Mouse (Mus musculus): ENCODE data around the gene 1190007I07Rik. TPM values are rescaled to one million over a fixed set of nuclear protein-coding genes. Genes with fewer than 3 reads are reported as not detected.

1190007I07Rik gene
- total RNA-seq (2014; rRNA removed; ENCODE audit: low replicate concordance) (19.7 and 35.0 TPM in 2 replicates), polyA plus RNA-seq (2015; fragmentation: Nextera tagmentation; extraction: Ambion mirVana) (49.9 and 53.1 TPM in 2 replicates)

DNA sequence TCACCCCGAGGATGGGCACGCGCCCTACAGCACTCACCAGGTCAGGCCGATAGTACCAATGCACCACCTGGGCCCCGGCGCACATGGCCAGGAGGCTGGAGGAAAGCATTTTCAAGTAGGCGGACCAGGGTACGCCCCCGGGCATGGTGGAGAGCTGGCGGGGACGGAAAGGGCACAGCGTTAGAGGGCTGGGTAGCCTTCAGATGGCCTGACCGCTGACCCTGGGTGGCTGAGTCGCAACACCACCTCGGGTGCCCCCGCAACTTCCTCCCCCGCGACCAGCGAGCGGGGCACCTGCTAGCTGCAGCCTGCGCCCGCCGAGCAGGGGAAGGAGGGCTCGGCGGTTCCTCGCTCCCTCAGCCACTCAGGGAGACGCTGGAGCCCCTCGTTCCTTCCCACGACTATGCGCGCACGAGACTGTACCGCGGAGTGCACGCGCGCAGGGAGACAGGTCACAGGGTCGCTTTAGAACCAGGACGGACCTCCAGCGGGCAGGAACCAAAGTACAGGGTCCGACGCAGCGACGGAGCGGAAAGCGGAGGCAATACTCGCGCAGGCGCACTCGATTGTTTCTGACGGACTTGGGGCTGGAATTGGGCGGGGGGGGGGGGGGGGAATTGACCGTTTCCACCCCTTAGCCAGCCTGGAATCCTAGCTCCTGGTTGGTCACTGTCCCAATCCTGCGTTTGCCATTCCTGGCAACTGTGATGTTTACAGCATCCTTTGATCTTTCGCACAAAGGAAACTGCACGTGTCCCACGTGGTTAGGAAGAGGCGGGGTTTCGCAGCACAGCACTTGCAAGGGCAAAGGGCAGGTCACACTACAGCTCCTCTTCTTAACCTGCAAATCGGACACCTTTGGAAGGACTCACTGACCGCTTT lies at the start of gene 1190007I07Rik:
Gene 1190007I07Rik (minus strand): TSS at position 558 of the 882 bp plus-strand sequence.
- Histone ChIP-seq H3K9ac (replicated peaks; ENCODE audit: low read depth, low read length) (peak within 1 kb of the TSS; percentile 74), H3K9me3 (replicated peaks; ENCODE audit: control insufficient read depth, low read length) (no peaks in the 10 kb centered on the region), H3K27me3 (ENCODE audit: control insufficient read depth, insufficient read depth, low read length) (no peaks in the 10 kb centered on the region), H3K4me3 (ENCODE audit: low read depth, low read length) (peak within 1 kb of the TSS; percentile 66), H3K36me3 (replicated peaks; ENCODE audit: control insufficient read depth, insufficient read depth, low read length) (no peaks in the 10 kb centered on the region), H3K27ac (ENCODE audit: low read depth) (peak within 1 kb of the TSS; percentile 87), H3K4me2 (ENCODE audit: low read depth, low read length) (peak within 1 kb of the TSS; percentile 70), H3K4me1 (ENCODE audit: control insufficient read depth, insufficient read depth) (no peaks in the 10 kb centered on the region)
- WGBS, result under 1% methylated on average over 59 of the region's 61 CpGs
- TF ChIP-seq EP300 (IDR thresholded peaks at IDR 0.05; ENCODE audit: low read depth), result no peak
- TF ChIP-seq CTCF (IDR thresholded peaks at IDR 0.05; ENCODE audit: low read depth), result no peak
- ATAC-seq (ENCODE audit: insufficient read depth, low read depth) (peak; percentile 92), DNase-seq (ENCODE audit: low spot score) (peak; percentile 90)

DNA sequence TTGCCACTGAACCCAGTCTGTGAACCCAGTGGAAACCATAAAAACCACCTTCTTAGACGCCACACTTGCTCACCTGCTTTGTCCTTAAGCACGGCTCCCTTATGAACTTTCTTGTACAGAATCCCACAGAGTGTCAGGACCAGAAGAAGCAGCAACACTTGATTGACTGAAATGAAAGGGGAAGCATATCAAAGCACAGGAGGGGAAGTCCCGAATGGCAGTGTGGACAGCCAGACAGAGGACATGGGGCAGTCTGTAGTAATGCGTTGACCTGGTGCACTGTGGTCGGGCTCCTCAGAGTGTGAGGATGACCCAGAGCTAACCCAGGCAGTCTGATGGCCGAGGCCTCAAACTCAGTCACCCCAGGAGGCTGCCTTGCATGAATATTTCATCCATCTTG lies 47.2 kb upstream of the 1190007I07Rik start:
- H3K27ac ChIP-seq (ENCODE audit: low read depth), result no peak overlapping the region
- no peak for TF ChIP-seq EP300 (IDR thresholded peaks at IDR 0.05; ENCODE audit: low read depth)
- H3K9me3 ChIP-seq (replicated peaks; ENCODE audit: control insufficient read depth, low read length), result no peaks in the 10 kb centered on the region
- H3K27me3 ChIP-seq (ENCODE audit: control insufficient read depth, insufficient read depth, low read length), result no peaks in the 10 kb centered on the region
- ATAC-seq (ENCODE audit: insufficient read depth, low read depth) (no peak), DNase-seq (ENCODE audit: low spot score) (no peak)
- H3K4me2 ChIP-seq (ENCODE audit: low read depth, low read length), result no peak overlapping the region
- H3K4me3 ChIP-seq (ENCODE audit: low read depth, low read length), result no peak overlapping the region
- peaks cover 5% of the 10 kb centered on the region; the same call in 1 of the 2 replicates for H3K4me1 ChIP-seq (ENCODE audit: control insufficient read depth, insufficient read depth)
- H3K36me3 ChIP-seq (replicated peaks; ENCODE audit: control insufficient read depth, insufficient read depth, low read length), result no peaks in the 10 kb centered on the region
- WGBS, result 67% methylated on average over 6 of the region's 6 CpGs
- H3K9ac ChIP-seq (replicated peaks; ENCODE audit: low read depth, low read length), result no peak overlapping the region

DNA sequence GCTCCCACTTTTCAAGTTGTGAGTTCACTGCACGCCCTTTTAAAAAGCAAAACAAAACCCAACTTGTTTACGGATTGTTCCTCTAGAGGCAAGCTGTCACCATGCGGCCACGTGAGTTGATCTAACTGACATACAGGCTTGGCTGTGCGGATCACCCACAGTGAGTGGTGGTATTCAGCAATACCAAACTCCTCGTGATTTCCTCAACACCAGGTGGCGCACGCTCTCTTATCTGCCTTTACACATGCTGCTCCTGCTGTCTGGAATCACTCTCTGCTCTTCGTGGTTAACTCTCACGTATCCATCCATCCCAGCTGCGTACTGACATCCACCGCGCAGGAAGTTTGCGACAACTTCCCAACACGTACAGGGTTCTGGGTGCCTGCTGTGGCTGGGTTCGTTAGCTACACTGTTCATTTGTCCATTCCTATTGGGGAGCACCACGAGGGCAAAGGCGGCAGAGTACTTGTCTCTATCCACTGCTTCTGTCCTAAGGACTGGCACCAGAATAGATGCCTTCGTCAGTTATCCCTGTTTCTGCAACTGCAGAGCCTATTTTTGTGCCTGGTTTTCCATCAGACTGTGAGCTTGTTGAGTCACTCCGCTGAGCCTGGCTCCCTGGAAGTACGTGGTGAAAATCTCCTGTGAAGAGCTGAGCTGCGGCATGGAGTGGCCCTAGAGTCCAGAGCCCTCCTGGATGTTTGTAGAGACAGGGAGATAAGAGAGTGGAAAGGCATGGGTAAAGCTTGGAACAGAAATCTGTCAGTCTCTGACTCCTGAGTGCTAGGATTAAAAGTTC lies 43.6 kb upstream of the 1190007I07Rik start:
- TF ChIP-seq EP300 (IDR thresholded peaks at IDR 0.05; ENCODE audit: low read depth) (no peak), CTCF (IDR thresholded peaks at IDR 0.05; ENCODE audit: low read depth) (peak; percentile 89)
- Histone ChIP-seq H3K9ac (replicated peaks; ENCODE audit: low read depth, low read length) (no peak overlapping the region), H3K27ac (ENCODE audit: low read depth) (no peak overlapping the region), H3K4me3 (ENCODE audit: low read depth, low read length) (peak overlapping the region; percentile 24), H3K4me1 (ENCODE audit: control insufficient read depth, insufficient read depth) (peaks cover 5% of the 10 kb centered on the region; the same call in 1 of the 2 replicates), H3K27me3 (ENCODE audit: control insufficient read depth, insufficient read depth, low read length) (no peaks in the 10 kb centered on the region), H3K36me3 (replicated peaks; ENCODE audit: control insufficient read depth, insufficient read depth, low read length) (no peaks in the 10 kb centered on the region), H3K9me3 (replicated peaks; ENCODE audit: control insufficient read depth, low read length) (no peaks in the 10 kb centered on the region), H3K4me2 (ENCODE audit: low read depth, low read length) (peak overlapping the region; percentile 50)
- whole genome bisulfite sequencing, result 8% methylated on average over 22 of the region's 22 CpGs
- DNase-seq (ENCODE audit: low spot score) (peak; percentile 91), ATAC-seq (ENCODE audit: insufficient read depth, low read depth) (peak; percentile 92)

DNA sequence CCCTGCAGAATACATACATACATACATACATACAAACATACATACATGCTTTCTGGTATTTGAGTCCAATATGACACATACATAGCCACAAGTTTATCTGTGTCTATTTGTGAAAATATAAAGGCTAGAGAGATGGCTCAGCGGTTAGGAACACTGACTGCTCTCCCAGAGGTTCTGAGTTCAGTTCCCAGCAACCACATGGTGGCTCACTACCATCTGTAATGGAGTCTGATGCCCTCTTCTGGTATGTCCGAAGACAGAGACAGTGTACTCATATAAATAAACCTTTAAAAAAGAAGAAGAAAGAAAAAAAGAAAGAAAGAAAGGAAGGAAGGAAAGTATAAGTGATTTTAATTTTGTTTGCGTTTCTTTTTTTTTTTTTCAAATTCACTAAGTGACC lies 42.9 kb upstream of the 1190007I07Rik start:
- no peaks in the 10 kb centered on the region for H3K27me3 ChIP-seq (ENCODE audit: control insufficient read depth, insufficient read depth, low read length)
- no peak for TF ChIP-seq CTCF (IDR thresholded peaks at IDR 0.05; ENCODE audit: low read depth)
- TF ChIP-seq EP300 (IDR thresholded peaks at IDR 0.05; ENCODE audit: low read depth), result no peak
- H3K27ac ChIP-seq (ENCODE audit: low read depth), result no peak overlapping the region
- peak overlapping the region; percentile 50; the same call in 1 of the 2 replicates for H3K4me2 ChIP-seq (ENCODE audit: low read depth, low read length)
- no peak overlapping the region for H3K9ac ChIP-seq (replicated peaks; ENCODE audit: low read depth, low read length)
- no peaks in the 10 kb centered on the region for H3K36me3 ChIP-seq (replicated peaks; ENCODE audit: control insufficient read depth, insufficient read depth, low read length)
- H3K9me3 ChIP-seq (replicated peaks; ENCODE audit: control insufficient read depth, low read length), result no peaks in the 10 kb centered on the region
- H3K4me3 ChIP-seq (ENCODE audit: low read depth, low read length), result no peak overlapping the region
- DNase-seq (ENCODE audit: low spot score), result no peak
- no peak for ATAC-seq (ENCODE audit: insufficient read depth, low read depth)
- WGBS, result 61% methylated on average over 3 of the region's 3 CpGs
- peaks cover 5% of the 10 kb centered on the region; the same call in 1 of the 2 replicates for H3K4me1 ChIP-seq (ENCODE audit: control insufficient read depth, insufficient read depth)

DNA sequence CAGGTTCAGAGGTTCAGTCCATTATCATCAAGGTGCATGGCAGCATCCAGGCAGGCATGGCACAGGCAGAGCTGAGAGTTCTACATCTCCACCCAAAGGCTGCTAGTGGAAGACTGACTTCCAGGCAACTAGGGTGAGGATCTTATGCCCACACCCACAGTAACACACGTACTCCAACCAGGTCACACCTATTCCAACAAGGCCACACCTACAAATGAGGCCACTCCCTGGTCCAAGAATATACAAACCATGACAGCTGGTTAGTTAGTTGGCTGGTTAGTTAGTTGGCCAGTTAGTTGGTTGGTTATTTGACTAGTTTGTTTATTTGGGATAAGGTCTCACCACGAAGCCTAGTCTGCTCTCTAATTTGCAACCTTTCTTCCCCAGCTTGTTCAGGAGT lies 40.3 kb upstream of the 1190007I07Rik start:
- Histone ChIP-seq H3K36me3 (replicated peaks; ENCODE audit: control insufficient read depth, insufficient read depth, low read length) (no peaks in the 10 kb centered on the region), H3K27me3 (ENCODE audit: control insufficient read depth, insufficient read depth, low read length) (no peaks in the 10 kb centered on the region), H3K27ac (ENCODE audit: low read depth) (no peak overlapping the region), H3K4me2 (ENCODE audit: low read depth, low read length) (no peak overlapping the region), H3K9me3 (replicated peaks; ENCODE audit: control insufficient read depth, low read length) (no peaks in the 10 kb centered on the region), H3K4me3 (ENCODE audit: low read depth, low read length) (no peak overlapping the region), H3K9ac (replicated peaks; ENCODE audit: low read depth, low read length) (no peak overlapping the region), H3K4me1 (ENCODE audit: control insufficient read depth, insufficient read depth) (peaks cover 5% of the 10 kb centered on the region; the same call in 1 of the 2 replicates)
- TF ChIP-seq EP300 (IDR thresholded peaks at IDR 0.05; ENCODE audit: low read depth) (no peak), CTCF (IDR thresholded peaks at IDR 0.05; ENCODE audit: low read depth) (no peak)
- no peak for ATAC-seq (ENCODE audit: insufficient read depth, low read depth)
- no peak for DNase-seq (ENCODE audit: low spot score)
- WGBS, result 74% methylated on average over 2 of the region's 2 CpGs
